Mouse (Mus musculus) frontal cortex, postnatal 10 days (tissue): ENCODE results near the gene Xrcc5.

Source experiments
- DNase-seq, 2 experiments: peaks; one replicate each; pipeline ENCODE4 v3.0.0; 2022; ENCODE audit warnings: low spot score in 2 of 2, mixed read lengths in 1 of 2

Xrcc5 gene

DNA sequence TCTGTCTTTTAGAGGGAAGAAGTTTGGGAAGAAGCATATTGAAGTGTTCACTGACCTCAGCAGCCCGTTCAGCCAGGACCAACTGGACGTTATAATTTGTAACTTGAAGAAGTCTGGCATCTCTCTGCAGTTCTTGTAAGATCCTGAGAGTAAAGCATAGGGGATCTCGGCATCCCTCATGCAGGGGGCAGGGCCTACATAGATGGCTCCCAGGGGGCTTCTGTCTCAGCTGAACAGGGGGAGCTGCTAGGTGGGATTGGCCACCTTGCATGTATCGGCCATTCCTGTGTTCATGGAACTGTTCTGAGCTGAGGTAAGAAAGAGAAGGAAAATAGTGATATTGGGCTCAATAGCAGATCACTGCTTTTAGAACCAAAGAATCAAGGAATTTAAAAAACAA lies 8.2 kb downstream of the Xrcc5 start:
- no peak for DNase-seq

DNA sequence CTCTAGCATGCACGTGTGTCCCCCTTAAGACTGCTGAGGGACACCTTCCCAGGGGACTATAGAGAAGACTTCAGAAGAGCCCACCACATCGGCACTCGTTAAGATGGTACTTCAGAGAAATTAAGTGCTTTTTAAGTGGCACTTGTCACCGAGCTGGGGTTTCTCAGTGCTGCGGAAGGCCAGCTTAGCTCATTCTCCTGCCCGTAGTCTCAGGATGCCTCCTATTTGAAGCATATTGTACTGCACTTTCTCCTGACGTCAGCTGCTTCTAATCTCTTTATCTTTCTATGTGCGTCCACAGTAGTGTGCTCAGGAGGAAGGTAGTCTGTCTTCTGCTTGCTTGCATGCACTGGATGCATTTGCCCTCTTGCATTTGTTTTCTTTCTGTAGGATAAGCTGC lies 9.2 kb downstream of the Xrcc5 start:
- DNase-seq, result no peak

DNA sequence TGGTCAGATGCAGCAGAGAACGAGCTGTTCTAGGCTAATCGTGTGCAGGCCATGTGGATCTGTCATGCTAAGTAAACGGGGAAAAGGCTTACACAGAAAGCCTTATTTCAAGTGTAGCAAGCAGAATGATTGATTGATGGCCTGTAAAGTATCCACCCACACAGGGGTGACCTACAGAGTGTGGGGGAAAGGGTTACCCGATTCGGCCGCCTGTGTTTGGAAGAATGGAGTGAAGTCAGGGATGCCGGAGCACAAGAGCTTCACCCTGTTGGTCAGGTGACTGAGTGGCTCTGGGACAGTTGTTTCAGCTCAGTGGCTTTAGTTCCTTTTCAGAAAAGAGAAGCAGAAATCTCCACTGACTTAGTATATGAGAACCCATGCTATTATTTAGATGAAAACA lies 9.7 kb downstream of the Xrcc5 start:
- no peak for DNase-seq

DNA sequence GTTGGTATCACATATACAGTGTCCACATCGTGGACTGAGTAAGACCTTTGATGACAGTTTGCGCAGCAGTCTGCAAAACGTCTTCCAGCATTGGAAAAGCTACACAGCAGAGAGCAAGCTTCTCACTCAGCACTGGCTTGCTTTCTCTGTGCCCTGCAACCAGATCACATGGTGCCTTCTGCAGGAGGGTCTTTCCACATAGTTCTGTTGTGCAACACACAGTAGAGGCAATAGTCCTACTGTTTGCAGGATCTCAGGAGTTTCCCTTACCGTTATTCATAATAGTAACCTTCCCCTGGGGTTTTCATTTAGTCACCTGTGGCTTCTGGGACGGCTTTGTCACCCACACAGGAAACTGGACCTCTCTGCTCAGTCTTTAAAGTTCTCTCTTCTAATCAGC lies 13.5 kb downstream of the Xrcc5 start:
- no peak for DNase-seq

DNA sequence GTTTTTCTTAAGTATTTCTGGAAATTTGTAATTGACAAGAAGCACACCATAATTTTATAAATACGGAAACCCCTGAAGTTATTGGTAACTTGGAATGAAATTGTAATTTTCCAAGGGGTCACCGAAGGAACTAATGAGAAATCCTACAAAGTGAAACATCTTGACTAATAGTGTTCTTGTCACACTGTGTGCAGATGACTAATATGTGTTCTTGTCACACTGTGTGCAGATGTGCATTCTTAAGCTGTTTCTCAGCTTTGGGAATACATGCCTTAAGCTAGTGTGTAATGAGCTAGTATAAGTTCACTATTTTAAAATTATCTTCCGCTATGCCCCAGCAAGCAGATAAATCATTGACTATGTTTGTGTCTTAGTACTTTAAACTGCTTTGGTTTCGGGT lies 16.0 kb downstream of the Xrcc5 start:
- DNase-seq, result no peak

DNA sequence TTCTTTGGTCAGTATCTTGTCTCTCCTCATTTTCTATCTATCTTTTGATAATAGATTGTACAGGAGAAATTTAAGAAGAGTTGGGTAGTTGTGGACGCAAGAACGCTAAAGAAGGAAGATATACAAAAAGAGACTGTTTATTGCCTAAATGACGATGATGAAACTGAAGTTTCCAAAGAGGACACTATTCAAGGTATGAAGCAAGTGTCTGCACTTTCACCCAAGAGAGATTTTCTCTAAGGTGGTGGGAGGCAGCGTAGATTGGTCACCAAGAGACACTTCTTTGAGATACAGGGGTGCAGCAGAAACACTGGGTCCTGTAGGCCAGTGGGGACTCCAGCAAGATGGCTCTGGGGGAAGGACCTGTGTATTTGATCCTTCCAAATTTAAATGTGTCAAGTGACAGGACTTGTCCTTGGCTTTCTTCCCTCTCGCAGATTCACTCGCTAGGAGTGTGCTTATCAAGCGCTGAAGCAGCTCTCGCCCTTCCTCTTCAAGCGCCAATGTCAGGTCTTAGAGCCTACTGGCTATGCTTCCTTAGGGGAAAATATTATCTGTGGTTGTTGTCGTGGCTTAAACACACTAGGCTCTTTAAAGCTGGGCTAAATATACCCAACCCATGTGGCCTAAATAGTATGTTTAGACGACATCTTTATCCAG lies 19.1 kb downstream of the Xrcc5 start:
- no peak for DNase-seq

DNA sequence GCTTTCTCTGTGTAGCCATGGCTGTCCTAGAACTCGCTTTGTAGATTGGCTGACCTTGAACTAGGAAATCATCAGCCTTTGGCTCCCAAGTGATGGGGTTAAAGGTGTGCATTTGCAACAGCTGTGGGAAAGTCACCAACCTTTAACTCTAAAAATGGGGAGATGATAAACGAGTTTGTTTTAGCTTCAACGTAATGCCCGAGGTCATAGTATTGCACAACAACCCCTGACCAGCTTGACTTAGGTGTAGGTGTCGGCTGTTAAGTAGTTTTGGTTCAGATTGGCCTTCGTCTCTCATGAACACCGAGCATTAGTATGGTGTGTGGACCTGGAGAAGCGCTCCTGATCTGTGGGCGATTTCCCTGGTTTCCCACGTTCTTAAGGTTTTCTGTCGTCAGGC lies 27.6 kb downstream of the Xrcc5 start:
- DNase-seq, result no peak

DNA sequence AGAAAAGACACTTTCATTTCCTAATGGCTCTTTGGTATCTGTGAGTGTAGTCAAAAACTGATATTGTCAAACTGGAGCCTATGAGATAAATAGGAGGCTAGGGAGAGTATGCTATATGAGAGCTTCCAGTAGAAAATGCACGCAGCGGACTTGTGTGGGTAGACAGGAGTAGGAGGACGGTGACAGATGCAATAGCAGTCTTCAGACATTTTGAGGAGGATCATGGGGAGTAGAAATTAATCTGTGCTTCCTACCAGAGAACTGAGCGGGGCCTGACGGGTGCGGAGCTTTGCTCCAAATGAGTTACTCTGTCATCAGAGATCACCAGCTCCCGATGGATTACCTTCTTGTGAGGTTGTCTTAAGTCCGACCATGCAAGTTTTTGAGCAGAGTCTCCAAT lies 29.6 kb downstream of the Xrcc5 start:
- DNase-seq, result no peak

DNA sequence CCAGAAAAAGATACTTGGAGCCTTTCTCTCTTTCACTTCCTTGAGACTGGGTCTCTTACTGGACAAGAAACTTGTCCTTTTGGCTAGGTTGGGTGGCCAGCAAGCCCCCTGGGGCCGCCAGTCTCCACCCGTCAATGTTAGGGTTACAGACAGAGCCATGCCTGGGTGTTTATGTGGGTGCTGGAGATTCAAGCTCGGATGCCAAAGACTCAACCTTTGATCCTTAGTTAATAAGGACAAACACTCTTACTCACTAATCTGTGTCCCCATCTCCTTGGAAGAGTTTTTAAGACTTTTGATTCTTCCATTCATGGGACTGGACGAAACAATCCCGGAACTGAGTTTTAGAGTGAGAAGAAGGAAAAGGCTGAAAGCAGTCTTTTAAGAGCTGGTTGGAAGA lies 31.1 kb downstream of the Xrcc5 start:
- no peak for DNase-seq

DNA sequence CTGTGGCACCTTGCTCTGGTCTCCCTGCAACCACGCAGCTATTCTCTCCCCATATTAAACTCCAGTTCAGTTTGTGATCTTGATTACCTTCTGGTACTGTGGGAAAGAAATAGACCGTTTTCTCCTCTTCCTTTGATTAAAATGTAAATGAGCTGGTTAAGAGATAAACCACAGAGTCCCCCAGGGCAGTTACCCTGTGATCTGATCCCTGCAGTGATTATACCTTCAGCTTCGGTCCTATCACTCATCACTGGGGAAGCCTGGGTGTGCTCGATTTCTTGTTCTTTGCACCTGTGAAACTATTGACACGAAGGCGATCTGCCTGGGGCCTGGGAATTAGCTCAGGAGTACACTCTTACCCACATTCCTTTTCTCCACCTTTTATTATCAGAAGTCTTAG lies 40.7 kb downstream of the Xrcc5 start:
- DNase-seq, result no peak

DNA sequence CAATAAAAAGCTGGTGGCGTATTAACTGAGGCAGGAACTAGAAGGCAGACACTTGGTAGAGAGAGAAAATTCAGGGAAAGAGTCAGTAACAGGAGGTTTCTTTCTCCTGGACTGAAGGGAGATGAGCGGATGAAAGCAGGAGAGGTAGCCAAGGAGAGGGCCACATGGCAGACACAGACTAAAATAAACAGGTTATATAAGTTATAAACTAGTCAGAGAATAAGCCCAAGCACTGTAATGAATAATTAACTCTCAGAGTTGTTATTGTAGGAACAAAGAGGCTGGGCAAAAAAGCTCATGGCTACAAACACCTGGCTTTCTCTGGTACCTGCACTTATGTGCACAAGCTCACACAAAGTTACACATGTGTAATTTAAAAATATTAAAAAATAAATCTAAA lies 47.6 kb downstream of the Xrcc5 start:
- DNase-seq, result no peak

DNA sequence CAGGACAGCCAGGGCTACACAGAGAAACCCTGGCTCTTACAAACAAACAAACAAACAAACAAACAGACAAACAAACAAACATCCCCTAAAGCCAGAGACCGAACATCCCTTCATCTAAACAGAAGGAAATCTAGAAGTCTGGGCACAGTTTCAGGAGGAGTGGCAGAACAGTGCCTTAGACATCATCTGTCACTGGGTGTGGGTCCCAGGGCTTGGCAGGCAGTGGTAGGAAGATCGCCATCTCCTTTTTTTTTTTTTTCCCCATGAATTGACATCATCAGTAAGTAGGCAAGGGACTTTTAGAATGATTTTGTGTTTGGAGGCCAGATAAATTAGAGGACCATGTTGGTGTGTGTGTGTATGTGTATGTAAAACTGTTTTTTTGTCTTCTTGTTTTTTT lies 51.0 kb downstream of the Xrcc5 start:
- no peak for DNase-seq

DNA sequence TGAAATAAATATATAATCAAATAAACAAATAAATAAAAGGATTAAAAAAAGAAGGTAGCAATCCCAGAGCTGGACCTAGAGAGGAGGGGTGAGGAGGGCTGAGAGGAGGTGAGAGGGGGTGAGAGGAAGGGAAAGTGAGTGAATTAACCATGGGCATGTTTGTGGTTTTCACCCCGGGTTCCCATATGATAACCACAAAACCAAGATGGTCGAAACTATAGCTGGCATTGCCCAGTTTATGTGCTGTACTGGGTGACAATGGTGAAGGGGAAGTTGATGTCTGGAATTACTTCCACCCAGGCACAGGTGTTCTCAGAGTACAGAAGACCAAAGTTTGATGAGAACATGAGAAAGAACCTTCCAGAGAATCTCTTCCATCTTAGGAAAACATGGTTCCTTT lies 52.2 kb downstream of the Xrcc5 start:
- DNase-seq, result no peak

DNA sequence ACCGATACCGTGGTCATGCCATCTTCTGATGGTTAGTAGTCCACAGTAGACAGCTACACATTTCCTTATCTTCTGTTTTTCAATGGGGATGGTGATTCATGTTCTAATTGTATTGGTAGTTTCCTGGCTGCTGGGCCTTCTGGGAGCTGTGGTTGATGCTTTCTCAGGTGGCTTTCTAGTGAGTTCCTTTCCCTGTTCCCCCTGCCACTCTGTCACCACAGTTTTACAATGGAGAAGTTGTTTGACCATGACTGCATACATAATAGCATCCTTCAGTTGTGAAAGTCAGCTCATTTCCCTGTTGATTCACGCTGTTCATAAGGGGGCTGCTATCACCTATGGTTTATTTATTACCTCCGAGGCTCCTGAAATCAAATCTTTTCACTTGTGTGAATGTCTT lies 53.6 kb downstream of the Xrcc5 start:
- DNase-seq, result no peak

DNA sequence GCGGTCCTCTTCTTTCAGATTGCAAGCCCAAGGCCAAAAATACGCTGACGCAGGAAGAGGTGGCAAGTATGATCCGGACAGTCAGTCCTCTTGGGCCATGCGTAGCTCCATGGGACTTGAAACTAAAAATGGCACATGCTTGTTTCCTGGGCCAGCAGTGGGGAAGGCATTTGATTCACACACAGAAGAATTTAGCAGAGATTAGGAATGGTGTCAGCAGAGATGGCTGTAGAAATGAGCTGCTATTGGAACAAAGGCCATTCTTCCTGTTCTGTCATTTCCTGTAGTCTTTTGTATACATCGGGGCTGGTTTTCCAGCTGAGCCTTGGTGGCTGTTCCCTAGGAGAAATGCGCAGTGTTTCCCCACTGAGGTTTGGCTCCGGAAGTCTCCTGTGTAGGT lies 57.4 kb downstream of the Xrcc5 start:
- no peak for DNase-seq

DNA sequence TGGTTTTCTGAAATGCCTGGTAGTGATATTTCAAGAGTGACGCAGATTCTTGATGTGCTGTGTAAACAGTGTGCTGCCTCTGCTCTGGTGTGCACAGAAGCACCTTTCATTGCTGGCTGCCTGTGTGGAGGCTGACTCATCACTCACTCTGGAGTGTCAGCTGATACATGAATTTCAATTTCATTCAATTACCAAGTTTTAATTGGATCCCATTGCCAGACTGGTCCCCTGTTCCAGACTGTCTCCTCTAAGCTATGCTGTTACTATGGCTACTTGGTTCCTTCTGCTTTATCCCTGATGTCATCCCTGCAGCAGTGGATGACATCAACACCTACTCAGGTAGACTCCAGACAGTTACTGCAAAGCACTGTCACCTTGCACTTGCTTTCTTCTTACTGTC lies 65.3 kb downstream of the Xrcc5 start:
- peak in 1 of 2 experiments; percentile 11 for DNase-seq

DNA sequence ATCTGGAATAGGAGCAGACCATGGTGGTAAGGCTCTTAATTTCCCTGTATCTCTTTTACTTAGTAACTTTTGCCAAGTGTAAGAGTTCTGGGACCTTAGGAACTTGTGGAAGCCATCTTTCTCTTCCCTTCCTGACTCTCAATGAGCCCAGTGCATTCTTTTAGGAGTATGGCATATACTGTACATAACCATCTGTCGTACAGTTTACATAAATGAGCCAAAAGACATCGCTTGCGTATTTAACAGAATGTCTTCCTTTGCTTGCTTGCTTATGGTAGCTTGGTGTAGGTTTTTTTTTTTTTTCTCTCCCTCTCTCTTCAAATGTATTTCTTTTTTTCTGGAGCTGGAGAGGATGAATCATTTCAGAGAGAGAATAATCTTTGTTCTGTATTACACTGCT lies 65.7 kb downstream of the Xrcc5 start:
- no peak for DNase-seq

DNA sequence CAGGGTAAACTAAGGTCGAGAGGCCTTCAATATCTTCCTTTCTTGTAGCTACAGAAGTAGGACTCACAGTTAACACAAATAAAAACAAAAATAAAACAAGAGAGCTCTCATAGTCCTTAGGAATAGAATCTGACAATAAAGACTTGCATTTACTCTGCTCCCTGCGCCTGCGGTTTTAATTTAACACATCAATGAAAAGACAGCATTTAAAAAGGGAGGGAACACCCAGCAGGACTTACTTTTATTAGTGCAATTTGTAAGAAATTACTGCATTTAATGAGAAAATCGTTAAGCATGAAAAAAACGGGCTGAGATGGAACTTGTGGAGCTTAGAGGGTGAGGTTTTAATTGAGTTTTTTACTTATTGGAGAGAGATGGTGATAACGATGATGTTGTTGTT lies 66.4 kb downstream of the Xrcc5 start:
- DNase-seq, result no peak

DNA sequence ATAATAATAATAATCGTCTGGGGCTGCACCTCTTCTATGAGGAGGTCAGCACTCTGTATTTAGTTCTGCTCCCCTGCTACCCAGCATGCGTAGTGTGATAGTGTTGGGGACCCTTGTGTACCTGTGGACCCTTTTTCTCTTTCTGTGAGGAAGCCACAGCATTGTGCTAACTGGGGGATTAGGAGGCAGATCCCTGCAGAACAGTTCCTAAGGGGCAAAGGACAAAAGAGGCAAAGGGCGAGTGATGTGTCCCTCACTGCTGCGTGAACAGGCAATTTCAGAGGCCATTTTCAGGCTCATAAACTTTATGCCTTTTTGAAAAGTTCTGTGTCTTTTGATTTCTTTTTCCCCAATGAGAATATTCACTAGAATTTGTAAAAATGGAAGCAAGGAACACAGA lies 66.8 kb downstream of the Xrcc5 start:
- DNase-seq, result no peak

DNA sequence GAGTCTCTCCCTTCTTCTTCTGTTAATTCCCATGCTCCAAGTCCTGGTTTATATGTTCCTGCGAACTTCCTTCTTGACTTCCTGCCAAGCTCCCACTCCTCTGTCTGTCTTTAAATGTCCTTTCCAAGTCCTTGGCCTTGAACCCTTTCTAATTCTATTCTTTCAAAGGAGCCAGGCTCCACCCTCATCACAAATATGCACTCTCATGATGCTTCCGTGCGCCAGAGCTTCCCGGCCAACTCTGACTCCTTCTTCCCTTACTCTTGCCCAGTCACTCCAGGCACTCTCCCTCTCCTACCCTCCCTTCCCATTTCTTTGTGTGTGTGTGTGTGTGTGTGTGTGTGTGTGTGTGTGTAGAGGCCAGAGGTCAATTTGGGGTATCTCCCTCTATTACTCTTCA lies 70.9 kb downstream of the Xrcc5 start:
- no peak for DNase-seq

DNA sequence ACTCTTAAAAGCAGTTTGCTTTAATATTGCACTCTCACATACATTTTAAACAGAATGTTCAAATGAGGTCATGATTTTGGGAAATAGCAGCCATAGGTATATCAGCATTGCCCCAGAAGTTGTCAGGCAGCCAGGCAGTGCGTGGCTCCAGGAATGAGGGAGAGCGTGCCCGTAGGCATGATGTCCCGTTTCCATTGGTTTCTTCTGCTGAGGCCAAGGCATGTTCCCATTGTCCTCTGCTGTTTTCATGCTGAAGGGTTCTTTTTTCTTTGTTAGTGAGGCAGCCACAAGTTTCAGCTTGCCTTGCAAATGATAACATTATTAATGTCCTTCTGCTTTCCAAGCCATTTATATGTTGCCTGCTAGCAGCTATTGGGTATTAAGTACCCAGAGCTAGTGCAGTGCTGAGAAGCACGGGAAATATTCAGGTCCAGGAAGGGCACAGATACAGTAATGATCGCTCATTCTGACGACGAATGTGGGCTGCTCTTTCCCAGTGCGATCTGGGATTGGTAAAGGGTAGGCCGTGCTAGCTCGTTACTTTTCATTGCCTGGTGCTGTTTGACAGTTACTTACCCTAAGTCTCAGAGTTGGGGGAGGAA lies 72.6 kb downstream of the Xrcc5 start:
- DNase-seq, result no peak

DNA sequence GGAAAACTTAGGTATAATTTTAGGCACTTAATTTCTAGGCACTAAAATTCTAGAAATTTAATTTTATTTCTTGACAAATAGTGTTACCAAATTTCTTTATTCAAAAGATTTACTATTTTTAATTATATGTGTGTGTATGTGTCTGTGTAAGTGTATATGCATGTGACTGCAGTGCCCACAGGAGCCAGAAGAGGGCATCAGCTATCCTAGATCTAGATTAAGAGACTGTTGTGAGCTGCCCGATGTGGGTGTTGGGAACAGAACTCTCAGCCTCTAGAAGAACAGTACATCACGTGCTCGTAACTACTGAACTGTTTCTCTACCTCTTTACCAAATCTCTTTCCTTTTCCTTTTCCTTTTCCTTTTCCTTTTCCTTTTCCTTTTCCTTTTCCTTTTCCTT lies 73.3 kb downstream of the Xrcc5 start:
- DNase-seq, result no peak

DNA sequence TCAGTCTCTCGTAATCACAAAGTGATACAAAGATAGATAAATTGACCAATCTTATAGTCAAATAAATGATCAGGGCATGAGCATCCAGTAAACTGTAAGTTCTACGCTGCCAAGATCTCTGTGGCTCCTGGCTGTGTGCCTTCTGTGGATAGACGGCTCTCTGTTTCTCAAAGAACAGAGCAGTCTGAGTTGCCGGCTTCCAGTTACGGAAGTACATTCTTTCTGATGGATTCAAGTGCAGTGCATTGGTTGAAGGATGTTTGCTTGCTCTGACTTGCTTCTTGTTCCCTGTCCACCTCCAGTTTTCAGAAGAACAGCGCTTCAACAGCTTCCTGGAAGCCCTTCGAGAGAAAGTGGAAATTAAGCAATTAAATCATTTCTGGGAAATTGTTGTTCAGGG lies 75.8 kb downstream of the Xrcc5 start:
- peak in 1 of 2 experiments; percentile 13 for DNase-seq

DNA sequence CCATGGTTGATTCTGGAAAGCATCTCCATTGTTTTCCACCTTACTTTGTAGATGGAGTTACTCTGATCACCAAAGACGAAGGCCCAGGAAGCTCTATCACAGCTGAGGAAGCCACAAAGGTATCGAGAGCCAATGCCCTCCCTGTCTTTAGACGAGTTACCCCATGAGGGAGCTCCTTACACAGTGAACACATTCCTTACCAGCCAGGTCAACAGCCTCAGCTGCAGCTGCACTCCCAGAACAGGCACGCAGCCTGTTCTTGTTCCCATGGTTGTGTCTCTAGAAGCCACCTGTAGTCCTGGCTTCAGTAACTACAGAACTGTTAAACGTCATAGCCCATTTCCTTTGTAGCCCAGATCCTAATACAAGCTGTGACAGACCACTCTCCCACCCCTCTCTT lies 76.4 kb downstream of the Xrcc5 start:
- no peak for DNase-seq
